9 mouse cellular contexts compared by ENCODE assay signal in genomic region chr6:127502530-127502929, GRCm38 (mm10). TPM values are rescaled to one million over a fixed set of nuclear protein-coding genes. Genes with fewer than 3 reads are reported as not detected.
A peak's percentile ranks its signal among the peaks of the same experiment; 100 is the strongest.
DNase-seq lines count a peak whose midpoint lies in the region; ATAC-seq lines count a peak whose summit lies in the region.
"Had no signal": no experiment of that assay in that cellular context is flagged by ENCODE, and none has a peak within 500 bp of the region (broad histone marks: within the 10 kb centered on the region; RNA-seq: fewer than 3 reads in every experiment).

No protein-coding gene starts in this region.

- no peak for ATAC-seq in hindbrain, embryonic 11.5 days (ENCODE audit: low FRiP score)
- no peak for ATAC-seq in hindbrain, embryonic 12.5 days (ENCODE audit: low FRiP score)
- ATAC-seq in neural tube, embryonic 15.5 days (ENCODE audit: low FRiP score) = no peak

- no peak overlapping the region for H3K27ac ChIP-seq in hindbrain, embryonic 11.5 days (ENCODE audit: low read depth, low read length)
- no peak overlapping the region for H3K27ac ChIP-seq in hindbrain, embryonic 12.5 days
- no peak overlapping the region for H3K27ac ChIP-seq in embryonic facial prominence, embryonic 10.5 days (replicated peaks)
- H3K27ac ChIP-seq in neural tube, embryonic 15.5 days (replicated peaks) = no peak overlapping the region
- H3K27ac ChIP-seq: stomach, embryonic 15.5 days had no signal

- H3K4me2 ChIP-seq in hindbrain, embryonic 11.5 days (replicated peaks; ENCODE audit: low read depth, low read length) = no peak overlapping the region
- H3K4me2 ChIP-seq in hindbrain, embryonic 12.5 days (replicated peaks) = no peak overlapping the region
- H3K4me2 ChIP-seq in neural tube, embryonic 15.5 days = no peak overlapping the region
- H3K4me2 ChIP-seq: stomach, embryonic 15.5 days had no signal

- H3K4me3 ChIP-seq in hindbrain, embryonic 11.5 days (ENCODE audit: low read depth, low read length) = no peak overlapping the region
- no peak overlapping the region for H3K4me3 ChIP-seq in hindbrain, embryonic 12.5 days
- H3K4me3 ChIP-seq in embryonic facial prominence, embryonic 10.5 days = no peak overlapping the region
- no peak overlapping the region for H3K4me3 ChIP-seq in neural tube, embryonic 15.5 days (replicated peaks)
- H3K4me3 ChIP-seq: stomach, embryonic 15.5 days had no signal

- no peaks in the 10 kb centered on the region for H3K4me1 ChIP-seq in hindbrain, embryonic 11.5 days (replicated peaks; ENCODE audit: control insufficient read depth, insufficient read depth, low read length)
- 0 out of 2 replicates have a peak, but pooled peaks cover 2% of the 10 kb centered on the region for H3K4me1 ChIP-seq in hindbrain, embryonic 12.5 days
- H3K4me1 ChIP-seq in embryonic facial prominence, embryonic 10.5 days = peaks cover 3% of the 10 kb centered on the region
- peaks cover 5% of the 10 kb centered on the region; the same call in 1 of the 2 replicates for H3K4me1 ChIP-seq in neural tube, embryonic 15.5 days
- H3K4me1 ChIP-seq: stomach, embryonic 15.5 days had no signal

- WGBS in hindbrain, embryonic 11.5 days = 71% methylated on average over 3 of the region's 3 CpGs
- 63% methylated on average over 3 of the region's 3 CpGs for whole genome bisulfite sequencing in hindbrain, embryonic 12.5 days
- WGBS in embryonic facial prominence, embryonic 10.5 days = 62% methylated on average over 3 of the region's 3 CpGs
- WGBS in neural tube, embryonic 15.5 days = 71% methylated on average over 3 of the region's 3 CpGs

- no peak overlapping the region for H3K9ac ChIP-seq in hindbrain, embryonic 11.5 days (ENCODE audit: low read depth, low read length)
- no peak overlapping the region for H3K9ac ChIP-seq in hindbrain, embryonic 12.5 days
- H3K9ac ChIP-seq in neural tube, embryonic 15.5 days (replicated peaks) = no peak overlapping the region
- H3K9ac ChIP-seq: stomach, embryonic 15.5 days had no signal

- no peaks in the 10 kb centered on the region for H3K27me3 ChIP-seq in hindbrain, embryonic 11.5 days (ENCODE audit: control insufficient read depth, insufficient read depth, low read length)
- H3K27me3 ChIP-seq in hindbrain, embryonic 12.5 days = no peaks in the 10 kb centered on the region
- H3K27me3 ChIP-seq in embryonic facial prominence, embryonic 10.5 days (replicated peaks; ENCODE audit: low read depth, poor library complexity, severe bottlenecking) = no peaks in the 10 kb centered on the region
- no peaks in the 10 kb centered on the region for H3K27me3 ChIP-seq in neural tube, embryonic 15.5 days (replicated peaks)
- H3K27me3 ChIP-seq: stomach, embryonic 15.5 days had no signal

- H3K36me3 ChIP-seq in hindbrain, embryonic 11.5 days (ENCODE audit: control insufficient read depth, insufficient read depth, low read length) = no peaks in the 10 kb centered on the region
- no peaks in the 10 kb centered on the region for H3K36me3 ChIP-seq in hindbrain, embryonic 12.5 days
- 0 out of 2 replicates have a peak, but pooled peaks cover 2% of the 10 kb centered on the region for H3K36me3 ChIP-seq in embryonic facial prominence, embryonic 10.5 days (replicated peaks)
- no peaks in the 10 kb centered on the region for H3K36me3 ChIP-seq in neural tube, embryonic 15.5 days
- H3K36me3 ChIP-seq: stomach, embryonic 15.5 days had no signal

- H3K9me3 ChIP-seq in hindbrain, embryonic 11.5 days (ENCODE audit: control insufficient read depth, low read length) = no peaks in the 10 kb centered on the region
- no peaks in the 10 kb centered on the region for H3K9me3 ChIP-seq in hindbrain, embryonic 12.5 days (replicated peaks)
- H3K9me3 ChIP-seq in embryonic facial prominence, embryonic 10.5 days = no peaks in the 10 kb centered on the region
- H3K9me3 ChIP-seq in neural tube, embryonic 15.5 days (replicated peaks) = no peaks in the 10 kb centered on the region
- H3K9me3 ChIP-seq: stomach, embryonic 15.5 days had no signal

- DNase-seq in hindbrain, embryonic 11.5 days (ENCODE audit: low spot score) = peak; percentile 64
- peak; percentile 39 for DNase-seq in CD4-positive helper T cell, adult 2 months (ENCODE audit: low read depth, low spot score)
- peak; percentile 78 for DNase-seq in adipocyte (ENCODE audit: low spot score)
- DNase-seq in embryonic facial prominence, embryonic 10.5 days (ENCODE audit: low spot score) = peak; percentile 48
- peak; percentile 64 for DNase-seq in kidney, postnatal 14 days
- peak; percentile 71 for DNase-seq in lung, postnatal 14 days

RNA-seq across cellular contexts. Expression of gene Parp11, which starts 55.9 kb away (rescaled TPM):
- polyA plus RNA-seq in hindbrain, embryonic 11.5 days (2014; fragmentation: Nextera tagmentation; extraction: Ambion mirVana) = 59.7 and 61.1 TPM in 2 replicates
- polyA plus RNA-seq in hindbrain, embryonic 12.5 days (2016; fragmentation: Nextera tagmentation; extraction: Ambion mirVana) = 58.8 and 64.7 TPM in 2 replicates
- 31.4 and 33.4 TPM in 2 replicates for polyA plus RNA-seq in embryonic facial prominence, embryonic 10.5 days (2016; fragmentation: Nextera tagmentation; extraction: Ambion mirVana)
- polyA plus RNA-seq in neural tube, embryonic 15.5 days (2015; fragmentation: Nextera tagmentation; extraction: Ambion mirVana) = 65.1 and 72.6 TPM in 2 replicates

RNA-seq across cellular contexts. Expression of gene Cracr2a, which starts 58.6 kb away (rescaled TPM):
- polyA plus RNA-seq in hindbrain, embryonic 11.5 days (2014; fragmentation: Nextera tagmentation; extraction: Ambion mirVana) = 0.83 and 1.2 TPM in 2 replicates
- 0.85 and 1.6 TPM in 2 replicates for polyA plus RNA-seq in hindbrain, embryonic 12.5 days (2016; fragmentation: Nextera tagmentation; extraction: Ambion mirVana)
- polyA plus RNA-seq in embryonic facial prominence, embryonic 10.5 days (2016; fragmentation: Nextera tagmentation; extraction: Ambion mirVana) = 0.79 and 1.2 TPM in 2 replicates
- 1.0 and 1.2 TPM in 2 replicates for polyA plus RNA-seq in neural tube, embryonic 15.5 days (2015; fragmentation: Nextera tagmentation; extraction: Ambion mirVana)
